Mouse (Mus musculus) spleen, adult 2 months (tissue): Measurements from ENCODE around the gene S100a1.

Experiments
- CTCF ChIP-seq: fragments of 200-500 bp; IDR thresholded peaks from 2 replicates; pipeline ENCODE4 v1.5.1; 2011; ENCODE audit warnings: mild to moderate bottlenecking, inconsistent platforms; ENCODE audit not compliant: insufficient read depth, insufficient read length, insufficient replicate concordance; ENCODE audit errors: extremely low read depth
- POLR2A ChIP-seq: fragments of 200-500 bp; IDR thresholded peaks from 2 replicates; pipeline ENCODE4 v1.6.1; 2011; ENCODE audit warnings: low read depth, low read length, inconsistent platforms

- peak; percentile 14; the same call in 1 of the 2 replicates for TF ChIP-seq CTCF
- TF ChIP-seq POLR2A, result no peak
These were observed 11.2 kb upstream of the S100a1 start for GRCm38 (mm10) chr3:90525421-90525820.
